21 mouse cellular contexts compared by ENCODE assay signal in the genomic region with DNA sequence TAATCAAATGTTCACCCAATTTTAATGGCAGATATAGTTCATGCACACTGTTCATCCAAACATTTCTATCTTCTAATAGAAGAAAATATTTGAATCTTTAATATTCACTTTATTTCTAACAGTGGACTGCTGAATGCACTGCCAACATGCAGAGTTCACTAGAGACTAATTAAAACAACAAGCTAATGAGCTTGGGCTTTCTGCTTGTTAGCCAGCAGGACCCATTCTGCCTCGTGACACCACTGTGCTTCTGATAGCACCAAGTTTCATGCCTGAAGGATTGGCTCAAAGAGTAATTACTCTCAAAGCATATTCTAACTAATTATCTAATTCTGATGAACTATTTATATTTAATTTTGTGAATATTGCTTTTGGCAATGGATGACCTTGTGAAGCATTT.
DNase-seq lines count a peak whose midpoint lies in the region; ATAC-seq and TF ChIP-seq lines count a peak whose summit lies in the region.
"Had no signal": no experiment of that assay in that cellular context is flagged by ENCODE, and none has a peak within 500 bp of the region (broad histone marks: within the 10 kb centered on the region; RNA-seq: fewer than 3 reads in every experiment).

No protein-coding gene starts in this region.

- 36% methylated on average over 1 of the region's 1 CpGs for WGBS in hindbrain, postnatal 0 days
- WGBS in hindbrain, embryonic 14.5 days, result 28% methylated on average over 1 of the region's 1 CpGs
- 20% methylated on average over 1 of the region's 1 CpGs for WGBS in forebrain, embryonic 16.5 days

- H3K9me3 ChIP-seq in hindbrain, postnatal 0 days (ENCODE audit: low read length), result no peaks in the 10 kb centered on the region
- H3K9me3 ChIP-seq in hindbrain, embryonic 14.5 days (ENCODE audit: control insufficient read depth, low read length), result no peaks in the 10 kb centered on the region
- H3K9me3 ChIP-seq in forebrain, embryonic 16.5 days (ENCODE audit: control insufficient read depth, low read length), result no peaks in the 10 kb centered on the region
- H3K9me3 ChIP-seq: embryonic facial prominence, embryonic 15.5 days; heart, embryonic 10.5 days; hindbrain, embryonic 12.5 days; intestine, embryonic 15.5 days had no signal

- no peak for ATAC-seq in hindbrain, postnatal 0 days
- no peak for ATAC-seq in hindbrain, embryonic 14.5 days (ENCODE audit: low FRiP score)
- peak; percentile 64; the same call in 1 of the 2 replicates for ATAC-seq in forebrain, embryonic 16.5 days
- ATAC-seq: intestine, embryonic 15.5 days had no signal

- peak; percentile 4 for DNase-seq in hindbrain, postnatal 0 days (ENCODE audit: low spot score)
- DNase-seq in hindbrain, embryonic 14.5 days (ENCODE audit: low spot score), result no peak
- peak; percentile 11 for DNase-seq in Muller cell, postnatal 12 days (ENCODE audit: inconsistent ontology term)
- DNase-seq in brain, embryonic 14.5 days (ENCODE audit: low read depth), result peak; percentile 70
- no peak for DNase-seq in lung, postnatal 10 days
- no peak for DNase-seq in cerebellum, adult 9-10 months
- no peak for DNase-seq in right cerebral cortex, postnatal 14 days
- DNase-seq: adrenal gland, adult 8-10 months; adrenal gland, postnatal 36 days; cerebellum, adult 11 months; cerebellum, adult 9-11 months; cerebellum, postnatal 36 days; heart, adult 18-20 months; heart, postnatal 10 days; heart, postnatal 4 days had no signal

- H3K27ac ChIP-seq in hindbrain, postnatal 0 days, result no peak overlapping the region
- no peak overlapping the region for H3K27ac ChIP-seq in hindbrain, embryonic 14.5 days
- no peak overlapping the region for H3K27ac ChIP-seq in forebrain, embryonic 16.5 days (ENCODE audit: low read length)
- H3K27ac ChIP-seq: embryonic facial prominence, embryonic 15.5 days; heart, embryonic 10.5 days; hindbrain, embryonic 12.5 days; intestine, embryonic 15.5 days had no signal

- H3K9ac ChIP-seq in hindbrain, postnatal 0 days (replicated peaks; ENCODE audit: low read length), result no peak overlapping the region
- H3K9ac ChIP-seq in hindbrain, embryonic 14.5 days, result no peak overlapping the region
- H3K9ac ChIP-seq in forebrain, embryonic 16.5 days (replicated peaks; ENCODE audit: low read depth, low read length), result no peak overlapping the region
- H3K9ac ChIP-seq: embryonic facial prominence, embryonic 15.5 days; hindbrain, embryonic 12.5 days; intestine, embryonic 15.5 days had no signal

- no peaks in the 10 kb centered on the region for H3K4me1 ChIP-seq in hindbrain, postnatal 0 days (ENCODE audit: insufficient read depth, low read length)
- H3K4me1 ChIP-seq in hindbrain, embryonic 14.5 days (replicated peaks; ENCODE audit: control insufficient read depth, insufficient read depth, low read length), result no peaks in the 10 kb centered on the region
- no peaks in the 10 kb centered on the region for H3K4me1 ChIP-seq in forebrain, embryonic 16.5 days (replicated peaks; ENCODE audit: control insufficient read depth, insufficient read depth, low read length)
- H3K4me1 ChIP-seq: embryonic facial prominence, embryonic 15.5 days; heart, embryonic 10.5 days; hindbrain, embryonic 12.5 days; intestine, embryonic 15.5 days had no signal

- no peak overlapping the region for H3K4me2 ChIP-seq in hindbrain, postnatal 0 days (ENCODE audit: low read depth, low read length)
- H3K4me2 ChIP-seq in hindbrain, embryonic 14.5 days (replicated peaks), result no peak overlapping the region
- no peak overlapping the region for H3K4me2 ChIP-seq in forebrain, embryonic 16.5 days (ENCODE audit: low read length)
- H3K4me2 ChIP-seq: embryonic facial prominence, embryonic 15.5 days; hindbrain, embryonic 12.5 days; intestine, embryonic 15.5 days had no signal

- no peak for TF ChIP-seq CTCF in hindbrain, postnatal 0 days (IDR thresholded peaks at IDR 0.05; ENCODE audit: low read depth)
- TF ChIP-seq CTCF in brain, embryonic 14.5 days (IDR thresholded peaks at IDR 0.05; ENCODE audit: borderline replicate concordance, extremely low read depth, insufficient read depth, insufficient read length), result no peak

- no peak overlapping the region for H3K4me3 ChIP-seq in hindbrain, postnatal 0 days (ENCODE audit: low read length)
- no peak overlapping the region for H3K4me3 ChIP-seq in hindbrain, embryonic 14.5 days (replicated peaks; ENCODE audit: low read length)
- no peak overlapping the region for H3K4me3 ChIP-seq in forebrain, embryonic 16.5 days (replicated peaks; ENCODE audit: low read length)
- H3K4me3 ChIP-seq: embryonic facial prominence, embryonic 15.5 days; erythroblast, embryonic 14.5 days; heart, embryonic 10.5 days; hindbrain, embryonic 12.5 days; intestine, embryonic 15.5 days had no signal

- H3K36me3 ChIP-seq in hindbrain, postnatal 0 days (ENCODE audit: insufficient read depth, low read length), result no peaks in the 10 kb centered on the region
- no peaks in the 10 kb centered on the region for H3K36me3 ChIP-seq in hindbrain, embryonic 14.5 days (replicated peaks; ENCODE audit: control insufficient read depth, insufficient read depth)
- H3K36me3 ChIP-seq in forebrain, embryonic 16.5 days (ENCODE audit: control insufficient read depth, insufficient read depth), result no peaks in the 10 kb centered on the region
- H3K36me3 ChIP-seq: embryonic facial prominence, embryonic 15.5 days; heart, embryonic 10.5 days; hindbrain, embryonic 12.5 days; intestine, embryonic 15.5 days had no signal

- TF ChIP-seq POLR2A in brain, embryonic 14.5 days (IDR thresholded peaks at IDR 0.05; ENCODE audit: borderline replicate concordance, extremely low read depth, insufficient read depth, insufficient read length, poor library complexity, severe bottlenecking), result no peak

- H3K27me3 ChIP-seq in hindbrain, postnatal 0 days (ENCODE audit: insufficient read depth, low read length), result no peaks in the 10 kb centered on the region
- H3K27me3 ChIP-seq in hindbrain, embryonic 14.5 days (ENCODE audit: control insufficient read depth, insufficient read depth, low read length), result no peaks in the 10 kb centered on the region
- H3K27me3 ChIP-seq in forebrain, embryonic 16.5 days (replicated peaks; ENCODE audit: control insufficient read depth, insufficient read depth, low read length), result no peaks in the 10 kb centered on the region
- H3K27me3 ChIP-seq: embryonic facial prominence, embryonic 15.5 days; hindbrain, embryonic 12.5 days; intestine, embryonic 15.5 days had no signal

Comparison
In these comparisons a context has a peak if more than half of its experiments do, and no peak if none do; other contexts are left out.
1. DNase-seq: peak in hindbrain, postnatal 0 days (single experiment), Muller cell, postnatal 12 days (single experiment) and brain, embryonic 14.5 days (single experiment); none in hindbrain, embryonic 14.5 days (single experiment), lung, postnatal 10 days (single experiment), cerebellum, adult 9-10 months (single experiment) and right cerebral cortex, postnatal 14 days (single experiment).